Comparison of ENCODE assay signal across 9 mouse cellular contexts in genomic region chr1:138558342-138558741, GRCm38 (mm10).
DNase-seq lines count a peak whose midpoint lies in the region; ATAC-seq and TF ChIP-seq lines count a peak whose summit lies in the region.
"Had no signal": no experiment of that assay in that cellular context is flagged by ENCODE, and none has a peak within 500 bp of the region (broad histone marks: within the 10 kb centered on the region; RNA-seq: fewer than 3 reads in every experiment).

No protein-coding gene starts in this region.

- H3K4me1 ChIP-seq in kidney, embryonic 16.5 days (ENCODE audit: insufficient read depth, low read length): peaks cover 19% of the 10 kb centered on the region; the same call in 1 of the 2 replicates
- no peaks in the 10 kb centered on the region for H3K4me1 ChIP-seq in MEL (ENCODE audit: control insufficient read depth in 1 of 2, insufficient read depth in 2 of 2, low read length in 2 of 2)

- H3K79me3 ChIP-seq in C2C12 (ENCODE audit: low read depth): peaks cover 6% of the 10 kb centered on the region

- DNase-seq in kidney, postnatal 4 days: peak; percentile 18 to 44
- DNase-seq in MEL (ENCODE audit: low read depth, low spot score): peak; percentile 21
- DNase-seq in lung, postnatal 14 days: peak; percentile 32
- DNase-seq in cerebellum, adult 18-20 months: no peak
- DNase-seq in right cerebral cortex, postnatal 25 days: no peak
- no peak for DNase-seq in frontal cortex, postnatal 14 days (ENCODE audit: low spot score in 2 of 2)

- H3ac ChIP-seq in C2C12 (ENCODE audit: control insufficient read depth, insufficient read length, low read depth): no peak overlapping the region

- H3K79me2 ChIP-seq in C2C12 (ENCODE audit: control insufficient read depth, insufficient read depth): peaks cover 52% of the 10 kb centered on the region
- no peaks in the 10 kb centered on the region for H3K79me2 ChIP-seq in MEL (ENCODE audit: control insufficient read depth, insufficient read depth, low read length, poor library complexity)

- no peak overlapping the region for H3K4me3 ChIP-seq in kidney, embryonic 16.5 days (ENCODE audit: low read length)
- no peak overlapping the region for H3K4me3 ChIP-seq in C2C12 (ENCODE audit: insufficient read depth, poor library complexity, severe bottlenecking)
- H3K4me3 ChIP-seq in MEL (ENCODE audit: control insufficient read depth in 1 of 2, insufficient read depth in 1 of 2, low read depth in 2 of 2, low read length in 2 of 2): no peak overlapping the region
- H3K4me3 ChIP-seq: erythroblast, embryonic 14.5 days had no signal

- WGBS in kidney, embryonic 16.5 days: 88% methylated on average over 3 of the region's 3 CpGs

- no peak for ATAC-seq in kidney, embryonic 16.5 days (ENCODE audit: low FRiP score, low TSS enrichment)

- H3K27ac ChIP-seq in kidney, embryonic 16.5 days (ENCODE audit: low read length): no peak overlapping the region
- no peak overlapping the region for H3K27ac ChIP-seq in MEL (ENCODE audit: control insufficient read depth, low read depth, low read length)

- no peak for TF ChIP-seq POLR2A in MEL (IDR thresholded peaks at IDR 0.05; ENCODE audit: control insufficient read depth in 1 of 2, insufficient read depth in 1 of 2, low read depth in 1 of 2, low read length in 2 of 2, poor library complexity in 1 of 2)

- no peaks in the 10 kb centered on the region for H3K36me3 ChIP-seq in kidney, embryonic 16.5 days (ENCODE audit: insufficient read depth, low read length)
- peaks cover 28% of the 10 kb centered on the region for H3K36me3 ChIP-seq in C2C12 (ENCODE audit: control insufficient read depth, insufficient read depth)
- no peaks in the 10 kb centered on the region for H3K36me3 ChIP-seq in MEL (ENCODE audit: control insufficient read depth in 1 of 2, insufficient read depth in 2 of 2, low read length in 2 of 2)

- peak; percentile 33 for TF ChIP-seq RAD21 in MEL (IDR thresholded peaks at IDR 0.05; ENCODE audit: low read depth, low read length)

- H3K9me3 ChIP-seq in kidney, embryonic 16.5 days (ENCODE audit: low read length): no peaks in the 10 kb centered on the region; the same call in 1 of the 2 replicates
- no peaks in the 10 kb centered on the region for H3K9me3 ChIP-seq in MEL (replicated peaks; ENCODE audit: insufficient read depth, low read length)

- no peak for TF ChIP-seq EP300 in MEL (IDR thresholded peaks at IDR 0.05; ENCODE audit: low read depth in 1 of 2, low read length in 2 of 2)

- no peak overlapping the region for H3K9ac ChIP-seq in kidney, embryonic 16.5 days (replicated peaks; ENCODE audit: low read length)
- H3K9ac ChIP-seq in MEL (ENCODE audit: control insufficient read depth, low read depth, low read length, poor library complexity, severe bottlenecking): no peak overlapping the region

- no peaks in the 10 kb centered on the region for H3K27me3 ChIP-seq in kidney, embryonic 16.5 days (ENCODE audit: insufficient read depth, low read length)
- H3K27me3 ChIP-seq in C2C12 (ENCODE audit: control insufficient read depth, insufficient read depth, insufficient read length) (no peaks in the 10 kb centered on the region), MEL (ENCODE audit: control insufficient read depth in 1 of 2, insufficient read depth in 2 of 2, low read length in 2 of 2) (no peaks in the 10 kb centered on the region)

- TF ChIP-seq CTCF in C2C12 (IDR thresholded peaks at IDR 0.05; ENCODE audit: control insufficient read depth, insufficient read depth, insufficient read length) (peak; percentile 45), MEL (IDR thresholded peaks at IDR 0.05 in 2 of 3, conservative IDR thresholded peaks at IDR 0.05 in 1 of 3; ENCODE audit: control insufficient read depth in 1 of 3, insufficient read depth in 1 of 3, low read depth in 2 of 3, low read length in 3 of 3, poor library complexity in 1 of 3, severe bottlenecking in 1 of 3) (peak; percentile 41 to 59 (median 58); a peak in 5 of 6 replicates)

- H3K4me2 ChIP-seq in kidney, embryonic 16.5 days (replicated peaks; ENCODE audit: low read depth, low read length): no peak overlapping the region

TF ChIP-seq in C2C12, 6 proteins besides CTCF, POLR2A, EP300 and RAD21:
- no peak for TF ChIP-seq MAX (IDR thresholded peaks at IDR 0.05)
- no peak for TF ChIP-seq FOSL1 (IDR thresholded peaks at IDR 0.05; ENCODE audit: insufficient read depth, low read length, poor library complexity, severe bottlenecking)
- TF ChIP-seq USF1 (IDR thresholded peaks at IDR 0.05; ENCODE audit: low read depth): no peak
- no peak for TF ChIP-seq MYOG (IDR thresholded peaks at IDR 0.05; ENCODE audit: control insufficient read depth, extremely low read depth, insufficient read length)
TF ChIP-seq in C2C12: peak in this region for 0.

TF ChIP-seq in MEL, 35 proteins besides CTCF, POLR2A, EP300 and RAD21:
- peak; percentile 70 for TF ChIP-seq SMC3 (IDR thresholded peaks at IDR 0.05; ENCODE audit: low read depth, low read length)
- TF ChIP-seq TAL1 (IDR thresholded peaks at IDR 0.05; ENCODE audit: low read length): no peak
- 0 out of 2 replicates have a peak, but pooled peaks have one; percentile 7 for TF ChIP-seq ZC3H11A (IDR thresholded peaks at IDR 0.05; ENCODE audit: low read depth, low read length)
TF ChIP-seq in MEL: peak in this region for 2.

Comparison
In these comparisons a context has a peak if more than half of its experiments do, and no peak if none do; other contexts are left out.
1. DNase-seq: peak in kidney, postnatal 4 days (2 of 2), MEL (single experiment) and lung, postnatal 14 days (single experiment); none in cerebellum, adult 18-20 months (0 of 2), right cerebral cortex, postnatal 25 days (single experiment) and frontal cortex, postnatal 14 days (0 of 2).